Mouse (Mus musculus): ENCODE measurements around the gene Tas2r125.
"Not testable (repeated sequence)": the region's sequence is repeated elsewhere in the genome, so short reads cannot be mapped to it uniquely, and the experiment has no call there.

The Tas2r125 gene

GRCm38 (mm10) chr6:132909351-132909750 is at the start of gene Tas2r125:
Tas2r125 (plus strand) TSS chr6:132909651.
- no peak for DNase-seq (ENCODE audit: low spot score)

GRCm38 (mm10) chr6:132867708-132868107 is 41.7 kb upstream of the Tas2r125 start, which contains the start of gene Tas2r110:
Tas2r110 (plus strand) TSS chr6:132868008.
- no peak for DNase-seq (ENCODE audit: low spot score)

GRCm38 (mm10) chr6:132892711-132893110 is 16.7 kb upstream of the Tas2r125 start, which contains the start of gene Tas2r113:
Tas2r113 (plus strand) TSS chr6:132893011.
- DNase-seq (ENCODE audit: low spot score): no peak

GRCm38 (mm10) chr6:132941376-132941775 is 31.9 kb downstream of the Tas2r125 start:
- not testable (repeated sequence) for DNase-seq (ENCODE audit: low spot score)

GRCm38 (mm10) chr6:132950802-132951201 is 41.4 kb downstream of the Tas2r125 start, which contains the start of gene Tas2r129:
Tas2r129 (plus strand) TSS chr6:132951102.
- DNase-seq (ENCODE audit: low spot score): no peak

GRCm38 (mm10) chr6:132957819-132958218 is 48.4 kb downstream of the Tas2r125 start, which contains the start of gene Tas2r131:
Tas2r131 (minus strand) TSS chr6:132957919.
- no peak for DNase-seq (ENCODE audit: low spot score)

Data from layer of hippocampus, adult 11-12 months (tissue).